Mouse (Mus musculus) hindbrain, embryonic 14.5 days (tissue): ENCODE measurements around the gene Ndrg2. TPM values are rescaled to one million over a fixed set of nuclear protein-coding genes. Genes with fewer than 3 reads are reported as not detected.

Source experiments
- ATAC-seq: fragments of 200-750 bp; cut with Nextera tagmentation; 2 replicates; pipeline ENCODE4 v1.8.0; 2017; ENCODE audit warnings: moderate number of reproducible peaks, mild to moderate bottlenecking, moderate TSS enrichment, moderate library complexity; ENCODE audit not compliant: low FRiP score
- DNase-seq: peaks from one replicate; pipeline ENCODE4 v3.0.0-alpha.2; 2015; ENCODE audit warnings: low spot score
- H3K27ac ChIP-seq: fragments of 300-500 bp; sonication (generic); 2 replicates; pipeline ENCODE4 v1.5.1; 2014; ENCODE audit warnings: mild to moderate bottlenecking, moderate library complexity
- H3K27me3 ChIP-seq: fragments of 300-500 bp; sonication (generic); 2 replicates; pipeline ENCODE4 v1.6.1; 2014; ENCODE audit warnings: mild to moderate bottlenecking, low read length, mixed read lengths; ENCODE audit not compliant: control insufficient read depth, insufficient read depth
- H3K36me3 ChIP-seq: fragments of 300-500 bp; sonication (generic); replicated peaks from 2 replicates; pipeline ENCODE4 v1.6.1; 2014; ENCODE audit not compliant: control insufficient read depth, insufficient read depth
- H3K4me1 ChIP-seq: fragments of 300-500 bp; sonication (generic); replicated peaks from 2 replicates; pipeline ENCODE4 v1.6.1; 2014; ENCODE audit warnings: antibody characterized with exemption, low read length, mixed read lengths; ENCODE audit not compliant: control insufficient read depth, insufficient read depth
- H3K4me2 ChIP-seq: fragments of 300-500 bp; sonication (generic); replicated peaks from 2 replicates; pipeline ENCODE4 v1.6.1; 2014; ENCODE audit warnings: mild to moderate bottlenecking, moderate library complexity
- H3K4me3 ChIP-seq: fragments of 300-500 bp; sonication (generic); replicated peaks from 2 replicates; pipeline ENCODE4 v1.5.1; 2014; ENCODE audit warnings: mild to moderate bottlenecking, low read length
- H3K9ac ChIP-seq: fragments of 300-500 bp; sonication (generic); 2 replicates; pipeline ENCODE4 v1.6.1; 2014
- H3K9me3 ChIP-seq: fragments of 300-500 bp; sonication (generic); 2 replicates; pipeline ENCODE4 v1.6.1; 2016; ENCODE audit warnings: low read length; ENCODE audit not compliant: control insufficient read depth
- WGBS: fragments of 180-500 bp; shearing (Covaris S2); extraction: QIAGEN DNeasy Blood & Tissue Kit; methylation state at CpG from one replicate; pipeline ENCODE4 v1.1.7; 2014; 5-methylcytosine and 5-hydroxymethylcytosine counted together
- polyA plus RNA-seq: library from polyadenylated mRNA; unstranded; fragments of >200 nt; fragmentation: Nextera tagmentation; extraction: Ambion mirVana; gene quantifications from 2 replicates; pipeline ENCODE4 v1.2.1, GENCODE M21; 2014

Ndrg2 gene
- polyA plus RNA-seq, 1 experiment from 2014 or later, result 165 TPM

DNA sequence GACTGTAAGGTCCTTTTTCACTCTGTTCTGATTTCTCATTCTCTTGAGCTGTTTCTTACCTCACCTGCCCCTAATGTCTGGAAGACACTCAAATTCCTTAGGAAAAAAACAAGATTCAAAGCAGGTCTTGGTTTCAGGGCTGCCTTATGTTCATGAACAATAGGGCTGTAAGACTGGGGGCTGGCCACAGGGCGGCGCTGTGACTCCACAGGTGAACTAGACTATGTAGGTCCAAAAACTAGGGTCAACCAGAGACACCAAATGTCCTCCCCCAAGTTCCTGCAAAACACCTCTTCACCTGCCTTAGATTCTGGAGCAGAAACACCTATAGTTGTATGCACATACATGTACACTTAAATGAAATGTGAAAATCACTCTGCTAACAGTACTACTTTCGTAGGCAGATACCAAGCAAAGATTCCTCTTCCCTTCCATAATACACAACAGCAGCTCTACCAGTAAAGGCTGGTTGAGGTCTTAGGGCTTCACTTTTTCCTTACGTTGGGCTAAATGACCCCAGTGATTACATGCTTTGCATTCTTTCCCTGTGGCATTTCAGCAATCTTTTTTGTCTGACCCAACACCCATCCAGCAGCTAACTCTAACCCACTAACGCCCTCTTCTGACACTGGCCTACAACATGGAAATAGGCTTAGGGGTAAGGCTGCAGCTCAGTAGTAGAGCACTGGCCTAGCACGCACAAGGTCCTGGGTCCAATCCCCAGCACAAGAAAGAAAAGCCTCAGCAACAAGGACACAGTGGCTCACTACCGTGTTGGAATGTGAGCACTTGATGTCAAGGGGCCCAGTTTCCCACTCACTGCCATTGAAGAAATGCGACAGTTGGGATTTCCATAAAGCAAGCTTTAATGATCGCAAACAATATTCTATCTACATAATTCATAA is 10.9 kb downstream of the Ndrg2 start:
- no peaks in the 10 kb centered on the region for H3K9me3 ChIP-seq
- 61% methylated on average over 9 of the region's 9 CpGs for WGBS
- no peaks in the 10 kb centered on the region for H3K4me1 ChIP-seq
- H3K36me3 ChIP-seq, result no peaks in the 10 kb centered on the region
- peak; percentile 89 for DNase-seq
- no peak overlapping the region for H3K27ac ChIP-seq
- no peaks in the 10 kb centered on the region for H3K27me3 ChIP-seq
- no peak overlapping the region for H3K4me2 ChIP-seq
- peak; percentile 76; the same call in 1 of the 2 replicates for ATAC-seq
- H3K4me3 ChIP-seq, result no peak overlapping the region
- H3K9ac ChIP-seq, result no peak overlapping the region

DNA sequence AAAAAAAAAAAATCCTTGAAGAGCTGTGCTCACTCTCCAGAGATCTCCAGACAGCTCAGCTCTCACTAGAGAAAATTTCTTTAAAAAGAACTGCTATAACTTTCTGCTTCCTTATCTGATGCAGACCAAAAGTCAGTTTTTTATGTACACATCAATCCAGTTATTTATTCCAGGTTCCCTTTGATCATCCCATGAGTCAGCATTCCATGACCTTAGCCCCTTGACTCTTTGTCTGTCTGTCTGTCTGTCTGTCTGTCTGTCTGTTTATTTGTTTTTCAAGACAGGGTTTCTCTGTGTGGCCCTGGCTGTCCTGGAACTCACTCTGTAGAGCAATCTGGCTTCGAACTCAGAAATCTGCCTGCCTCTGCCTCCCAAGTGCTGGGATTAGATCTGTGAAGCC is 14.6 kb downstream of the Ndrg2 start:
- Histone ChIP-seq H3K4me2 (no peak overlapping the region), H3K4me3 (no peak overlapping the region), H3K9me3 (no peaks in the 10 kb centered on the region), H3K27ac (no peak overlapping the region), H3K4me1 (no peaks in the 10 kb centered on the region), H3K27me3 (no peaks in the 10 kb centered on the region), H3K36me3 (peaks cover 22% of the 10 kb centered on the region), H3K9ac (no peak overlapping the region)
- no peak for DNase-seq
- ATAC-seq, result no peak
- 100% methylated on average over 1 of the region's 1 CpGs for WGBS

GRCm38 (mm10) chr14:51896539-51897170 is 17.3 kb downstream of the Ndrg2 start:
- Histone ChIP-seq H3K36me3 (peaks cover 45% of the 10 kb centered on the region), H3K4me3 (no peak overlapping the region), H3K4me2 (no peak overlapping the region), H3K27me3 (no peaks in the 10 kb centered on the region), H3K9me3 (no peaks in the 10 kb centered on the region), H3K27ac (no peak overlapping the region), H3K4me1 (no peaks in the 10 kb centered on the region), H3K9ac (no peak overlapping the region)
- DNase-seq, result no peak
- WGBS, result 82% methylated on average over 8 of the region's 8 CpGs
- no peak for ATAC-seq

DNA sequence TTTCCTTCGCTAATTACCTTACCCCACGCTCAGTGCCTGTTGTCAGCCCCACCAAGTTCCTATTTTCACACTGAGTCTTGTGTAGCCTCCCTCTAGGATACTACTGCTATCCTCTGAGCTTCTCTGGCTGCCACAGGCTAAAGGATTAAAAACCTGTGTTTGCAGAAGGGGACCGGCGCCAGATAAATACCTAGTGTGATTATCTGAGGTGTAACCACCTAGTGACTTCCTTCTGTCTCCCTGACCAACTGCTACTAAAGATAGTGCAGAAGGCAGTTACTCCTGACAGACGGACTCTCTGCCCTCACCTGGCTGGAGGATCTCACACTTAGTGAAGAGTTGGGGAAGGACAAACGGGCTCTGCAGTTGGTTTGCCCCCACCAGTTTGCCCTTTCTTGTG is 17.9 kb downstream of the Ndrg2 start:
- DNase-seq (no peak), ATAC-seq (no peak)
- Histone ChIP-seq H3K9me3 (no peaks in the 10 kb centered on the region), H3K4me3 (no peak overlapping the region), H3K27me3 (no peaks in the 10 kb centered on the region), H3K4me1 (no peaks in the 10 kb centered on the region), H3K4me2 (no peak overlapping the region), H3K27ac (no peak overlapping the region), H3K36me3 (peaks cover 52% of the 10 kb centered on the region), H3K9ac (no peak overlapping the region)
- WGBS, result 88% methylated on average over 6 of the region's 6 CpGs

DNA sequence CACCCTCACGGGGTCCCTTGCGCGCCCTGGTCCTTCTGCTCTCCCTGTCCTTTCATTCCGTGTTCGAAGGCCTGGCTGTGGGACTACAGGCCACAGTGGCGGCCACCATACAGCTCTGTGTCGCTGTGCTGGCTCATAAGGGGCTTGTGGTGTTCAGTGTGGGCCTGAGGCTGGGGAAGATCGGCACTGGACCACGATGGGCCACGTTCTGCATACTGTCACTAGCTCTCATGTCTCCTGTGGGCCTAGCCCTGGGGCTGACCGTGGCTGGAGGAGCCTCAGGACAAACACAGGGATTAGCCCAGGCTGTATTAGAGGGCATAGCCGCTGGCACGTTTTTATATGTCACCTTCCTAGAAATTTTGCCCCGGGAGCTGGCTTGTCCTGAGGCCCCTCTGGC is 18.9 kb downstream of the Ndrg2 start:
- Histone ChIP-seq H3K9ac (no peak overlapping the region), H3K4me3 (no peak overlapping the region), H3K27ac (no peak overlapping the region), H3K36me3 (peaks cover 61% of the 10 kb centered on the region), H3K9me3 (no peaks in the 10 kb centered on the region), H3K27me3 (no peaks in the 10 kb centered on the region), H3K4me1 (no peaks in the 10 kb centered on the region), H3K4me2 (no peak overlapping the region)
- 83% methylated on average over 14 of the region's 14 CpGs for WGBS
- DNase-seq, result no peak
- no peak for ATAC-seq

- Histone ChIP-seq H3K4me3 (no peak overlapping the region), H3K9me3 (no peaks in the 10 kb centered on the region), H3K4me2 (no peak overlapping the region), H3K4me1 (no peaks in the 10 kb centered on the region), H3K27ac (no peak overlapping the region), H3K9ac (no peak overlapping the region), H3K27me3 (no peaks in the 10 kb centered on the region), H3K36me3 (peaks cover 74% of the 10 kb centered on the region)
- ATAC-seq, result 0 out of 2 replicates have a peak, but pooled peaks have one; percentile 34
- DNase-seq, result no peak
- 74% methylated on average over 3 of the region's 3 CpGs for WGBS
Observed at GRCm38 (mm10) chr14:51893809-51894208, 20.1 kb downstream of the Ndrg2 start.

DNA sequence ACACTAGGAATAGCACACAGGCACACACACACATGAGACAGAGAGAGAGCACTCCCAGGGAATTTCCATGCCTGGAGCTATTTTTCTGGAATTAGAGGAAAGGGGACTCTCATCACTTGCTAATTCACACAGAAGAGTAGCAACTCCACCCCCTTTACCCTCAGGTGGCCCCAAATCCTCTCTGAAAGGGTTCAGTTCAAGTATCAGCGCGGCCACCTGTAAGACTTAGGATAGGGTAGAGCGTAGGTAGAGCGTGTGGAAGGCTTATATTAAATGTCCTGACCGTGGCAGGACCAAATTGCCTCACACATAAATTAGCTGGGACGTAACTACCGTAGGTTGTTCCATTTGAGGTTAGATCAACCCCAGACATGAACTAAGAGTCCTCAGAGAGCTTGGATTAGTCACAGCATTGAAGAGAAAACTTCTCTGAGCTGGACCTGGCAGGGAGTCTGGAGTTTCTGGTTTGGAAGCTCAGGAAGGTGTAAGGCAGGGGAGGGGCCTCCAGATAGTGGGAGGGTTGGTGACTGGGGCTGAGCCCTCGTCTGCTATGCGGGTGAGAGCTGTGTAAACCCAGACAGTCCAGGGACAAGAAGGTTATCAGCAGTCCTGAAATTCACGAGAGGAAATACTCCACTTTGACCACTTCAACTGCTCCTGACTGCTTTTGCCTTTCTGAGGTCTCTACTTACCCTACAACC is 20.7 kb downstream of the Ndrg2 start:
- DNase-seq (no peak), ATAC-seq (0 out of 2 replicates have a peak, but pooled peaks have one; percentile 22)
- Histone ChIP-seq H3K27me3 (no peaks in the 10 kb centered on the region), H3K27ac (no peak overlapping the region), H3K9me3 (no peaks in the 10 kb centered on the region), H3K36me3 (peaks cover 80% of the 10 kb centered on the region), H3K9ac (no peak overlapping the region), H3K4me3 (no peak overlapping the region), H3K4me1 (no peaks in the 10 kb centered on the region), H3K4me2 (no peak overlapping the region)
- 33% methylated on average over 10 of the region's 10 CpGs for WGBS

GRCm38 (mm10) chr14:51892191-51892939 is 21.6 kb downstream of the Ndrg2 start, which contains the start of gene Slc39a2:
Slc39a2 (plus strand) TSS chr14:51892889.
- H3K4me1 ChIP-seq, result no peaks in the 10 kb centered on the region
- WGBS, result 93% methylated on average over 9 of the region's 9 CpGs
- no peaks in the 10 kb centered on the region for H3K9me3 ChIP-seq
- H3K27me3 ChIP-seq, result no peaks in the 10 kb centered on the region
- H3K36me3 ChIP-seq, result peaks cover 88% of the 10 kb centered on the region
- ATAC-seq (no peak), DNase-seq (no peak)
- no peak within 1 kb of the TSS for H3K4me2 ChIP-seq
- no peak within 1 kb of the TSS for H3K27ac ChIP-seq
- no peak within 1 kb of the TSS for H3K4me3 ChIP-seq
- H3K9ac ChIP-seq, result no peak within 1 kb of the TSS
